Mouse (Mus musculus) heart, embryonic 14.5 days (tissue): ENCODE data around the gene Ppt2. TPM values are rescaled to one million over a fixed set of nuclear protein-coding genes. Genes with fewer than 3 reads are reported as not detected.

Experiments used
- ATAC-seq: fragments of 200-750 bp; cut with Nextera tagmentation; 2 replicates; pipeline ENCODE4 v1.8.0; 2017; ENCODE audit warnings: low read depth, moderate TSS enrichment; ENCODE audit not compliant: insufficient number of reproducible peaks, insufficient read depth, low FRiP score
- H3K27ac ChIP-seq, 2 experiments: fragments of 200-500 bp in 1 of 2; fragments of 300-500 bp in 1 of 2; sonication (generic) in 1 of 2; replicated peaks in 1 of 2; 2 replicates each; pipeline ENCODE4 v1.5.1; 2012 to 2014; ENCODE audit warnings: low read depth in 2 of 2, low read length in 2 of 2, control low read depth in 1 of 2, mild to moderate bottlenecking in 1 of 2, mixed read lengths in 1 of 2; ENCODE audit not compliant: control insufficient read depth in 1 of 2, insufficient read depth in 1 of 2
- H3K27me3 ChIP-seq: fragments of 300-500 bp; sonication (generic); 2 replicates; pipeline ENCODE4 v1.6.1; 2014; ENCODE audit warnings: mild to moderate bottlenecking, low read length, control low read depth; ENCODE audit not compliant: control insufficient read depth, insufficient read depth
- H3K36me3 ChIP-seq: fragments of 300-500 bp; sonication (generic); 2 replicates; pipeline ENCODE4 v1.6.1; 2014; ENCODE audit warnings: mild to moderate bottlenecking, control low read depth, low read length, mixed read lengths; ENCODE audit not compliant: control insufficient read depth, insufficient read depth
- H3K4me1 ChIP-seq, 2 experiments: fragments of 200-500 bp in 1 of 2; fragments of 300-500 bp in 1 of 2; sonication (generic) in 1 of 2; 2 replicates each; pipeline ENCODE4 v1.6.1; 2012 to 2014; ENCODE audit warnings: low read length in 2 of 2, control low read depth in 1 of 2, mixed read lengths in 1 of 2; ENCODE audit not compliant: control insufficient read depth in 2 of 2, insufficient read depth in 2 of 2
- H3K4me2 ChIP-seq: fragments of 300-500 bp; sonication (generic); 2 replicates; pipeline ENCODE4 v1.6.1; 2014; ENCODE audit warnings: mild to moderate bottlenecking, low read length
- H3K4me3 ChIP-seq, 2 experiments: fragments of 200-500 bp in 1 of 2; fragments of 300-500 bp in 1 of 2; sonication (generic) in 1 of 2; 2 replicates each; pipeline ENCODE4 v1.5.1; 2012 to 2014; ENCODE audit warnings: low read length in 2 of 2, mild to moderate bottlenecking in 2 of 2, control low read depth in 1 of 2, low read depth in 1 of 2, moderate library complexity in 1 of 2; ENCODE audit not compliant: control insufficient read depth in 1 of 2, insufficient read depth in 1 of 2
- H3K9ac ChIP-seq: fragments of 300-500 bp; sonication (generic); 2 replicates; pipeline ENCODE4 v1.6.1; 2014; ENCODE audit warnings: mild to moderate bottlenecking, low read length
- H3K9me3 ChIP-seq: fragments of 300-500 bp; sonication (generic); 2 replicates; pipeline ENCODE4 v1.6.1; 2016; ENCODE audit warnings: low read length, control low read depth; ENCODE audit not compliant: control insufficient read depth
- WGBS: fragments of 180-500 bp; shearing (Covaris S2); extraction: QIAGEN DNeasy Blood & Tissue Kit; methylation state at CpG from one replicate; pipeline ENCODE4 v1.1.7; 2014; 5-methylcytosine and 5-hydroxymethylcytosine counted together
- polyA plus RNA-seq: library from polyadenylated mRNA; unstranded; fragments of >200 nt; fragmentation: Nextera tagmentation; extraction: Ambion mirVana; gene quantifications from 2 replicates; pipeline ENCODE4 v1.2.1, GENCODE M21; 2014

Ppt2 gene
- polyA plus RNA-seq, 1 experiment from 2014 or later = 33.3 TPM

DNA sequence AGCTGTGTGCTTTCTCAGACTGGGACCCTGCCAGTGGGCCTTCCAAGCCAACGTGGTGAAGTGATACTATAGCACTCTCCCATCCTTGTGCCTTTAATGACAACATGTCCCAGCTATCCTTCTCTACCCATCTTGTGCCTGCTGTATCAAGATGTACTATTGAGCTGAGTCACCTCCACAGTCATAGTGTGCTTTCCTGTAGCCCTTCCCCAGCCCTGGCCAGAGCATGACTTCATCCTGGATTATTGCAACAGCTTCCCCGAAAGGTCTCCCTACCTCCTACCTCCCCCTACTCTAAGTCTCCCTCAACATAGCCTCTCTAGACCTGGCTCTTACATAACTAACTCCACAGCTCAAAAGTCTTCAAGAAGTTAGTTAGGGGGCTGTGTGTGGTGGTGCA lies 7.4 kb upstream of the Ppt2 start:
- WGBS = 67% methylated on average over 2 of the region's 2 CpGs
- peaks cover 35% of the 10 kb centered on the region for H3K27me3 ChIP-seq
- ATAC-seq = no peak

DNA sequence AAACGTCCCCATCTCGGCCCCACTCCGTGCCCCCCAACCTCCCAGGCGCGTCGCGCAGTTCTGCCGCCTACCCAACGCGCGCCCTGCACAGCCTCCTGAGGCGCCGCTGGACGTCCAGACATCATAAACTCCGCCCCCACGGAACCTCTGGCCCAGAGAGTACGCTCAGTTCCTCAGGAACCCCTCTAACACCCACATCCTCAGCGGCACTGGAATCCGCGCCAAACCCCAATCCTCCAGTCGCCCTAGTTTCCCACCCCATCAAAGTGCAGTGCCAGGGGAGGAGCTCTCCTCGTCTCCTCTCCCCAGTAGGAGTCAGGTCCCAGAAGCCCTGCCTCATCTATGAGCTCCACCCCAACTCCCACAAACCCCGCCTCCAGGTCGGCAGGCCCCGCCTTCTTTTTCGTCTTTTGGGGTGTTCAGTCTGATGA lies 4.0 kb upstream of the Ppt2 start:
- WGBS = under 1% methylated on average over 25 of the region's 26 CpGs

More for the DNA sequence above, 7.4 kb upstream of the Ppt2 start:
- H3K36me3 ChIP-seq = no peaks in the 10 kb centered on the region
- no peak overlapping the region for H3K4me2 ChIP-seq
- H3K9ac ChIP-seq = no peak overlapping the region
- H3K9me3 ChIP-seq = no peaks in the 10 kb centered on the region
- H3K4me3 ChIP-seq = no peak overlapping the region
- H3K4me1 ChIP-seq = peaks cover 3 to 19% of the 10 kb centered on the region in 2 experiments; a peak in 3 of 4 replicates
- H3K27ac ChIP-seq = no peak overlapping the region

DNA sequence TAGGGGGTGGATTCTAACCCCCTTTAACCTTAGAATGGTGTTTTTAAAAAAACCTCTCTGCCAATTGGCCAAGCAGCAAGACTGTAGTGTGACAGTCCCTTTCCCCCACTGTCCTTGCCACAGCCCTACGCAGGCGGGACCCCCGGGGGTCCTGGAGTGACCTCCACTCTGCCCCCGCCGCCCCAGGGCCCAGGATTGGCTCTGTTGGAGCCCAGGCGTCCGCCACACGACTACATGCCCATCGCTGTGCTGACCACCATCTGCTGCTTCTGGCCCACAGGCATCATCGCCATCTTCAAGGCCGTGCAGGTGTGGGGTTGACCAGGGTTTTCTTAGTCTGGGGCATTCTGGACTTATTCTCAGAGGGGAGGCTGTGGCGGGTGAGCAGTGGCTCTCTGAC lies 3.3 kb upstream of the Ppt2 start:
- Histone ChIP-seq H3K4me3 (peak overlapping the region in 1 of 2 experiments; percentile 33; a peak in 2 of 4 replicates), H3K27ac (no peak overlapping the region), H3K4me2 (peak overlapping the region; percentile 68), H3K9me3 (no peaks in the 10 kb centered on the region), H3K36me3 (no peaks in the 10 kb centered on the region), H3K4me1 (peaks cover 14 to 36% of the 10 kb centered on the region in 2 experiments), H3K9ac (peak overlapping the region; percentile 46; the same call in 1 of the 2 replicates), H3K27me3 (peaks cover 51% of the 10 kb centered on the region)
- 8% methylated on average over 12 of the region's 12 CpGs for WGBS
- ATAC-seq = no peak

More for the DNA sequence above, 4.0 kb upstream of the Ppt2 start:
- Histone ChIP-seq H3K27ac (no peak overlapping the region), H3K27me3 (peaks cover 51% of the 10 kb centered on the region), H3K4me1 (peaks cover 14 to 34% of the 10 kb centered on the region in 2 experiments), H3K9ac (peak overlapping the region; percentile 46; the same call in 1 of the 2 replicates), H3K36me3 (no peaks in the 10 kb centered on the region), H3K9me3 (no peaks in the 10 kb centered on the region), H3K4me3 (peak overlapping the region; percentile 27 to 33), H3K4me2 (peak overlapping the region; percentile 68)
- 0 out of 2 replicates have a peak, but pooled peaks have one; percentile 25 for ATAC-seq

DNA sequence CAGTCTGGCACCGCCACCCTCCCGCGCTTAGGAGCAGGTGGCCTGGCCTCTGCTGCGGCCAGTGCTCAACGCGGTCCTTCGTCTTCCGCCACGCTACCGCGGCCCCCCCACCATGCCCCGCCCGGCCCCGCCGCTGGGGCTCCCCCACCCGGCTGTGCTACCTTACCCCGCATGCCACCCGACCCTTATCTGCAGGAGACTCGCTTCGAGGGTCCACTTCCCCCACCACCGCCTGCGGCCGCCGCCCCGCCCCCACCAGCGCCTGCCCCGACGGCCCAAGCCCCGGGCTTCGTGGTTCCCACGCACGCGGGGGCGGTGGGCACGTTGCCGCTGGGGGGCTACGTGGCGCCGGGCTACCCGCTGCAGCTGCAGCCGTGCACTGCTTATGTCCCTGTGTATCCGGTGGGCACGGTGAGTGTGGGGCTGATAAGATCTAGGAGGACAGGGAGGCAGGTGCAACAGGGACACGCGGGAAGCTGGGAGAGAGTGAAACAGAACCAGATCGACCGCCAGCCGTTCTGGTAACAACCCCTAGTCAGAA lies 2.5 kb upstream of the Ppt2 start:
- Histone ChIP-seq H3K9me3 (no peaks in the 10 kb centered on the region), H3K4me3 (peak overlapping the region; percentile 1 to 27; a peak in 2 of 4 replicates), H3K27me3 (peaks cover 51% of the 10 kb centered on the region), H3K9ac (no peak overlapping the region; the same call in 1 of the 2 replicates), H3K4me2 (peak overlapping the region; percentile 60), H3K27ac (no peak overlapping the region), H3K36me3 (no peaks in the 10 kb centered on the region; the same call in 1 of the 2 replicates), H3K4me1 (peaks cover 19 to 42% of the 10 kb centered on the region in 2 experiments)
- WGBS = 2% methylated on average over 48 of the region's 48 CpGs
- no peak for ATAC-seq

DNA sequence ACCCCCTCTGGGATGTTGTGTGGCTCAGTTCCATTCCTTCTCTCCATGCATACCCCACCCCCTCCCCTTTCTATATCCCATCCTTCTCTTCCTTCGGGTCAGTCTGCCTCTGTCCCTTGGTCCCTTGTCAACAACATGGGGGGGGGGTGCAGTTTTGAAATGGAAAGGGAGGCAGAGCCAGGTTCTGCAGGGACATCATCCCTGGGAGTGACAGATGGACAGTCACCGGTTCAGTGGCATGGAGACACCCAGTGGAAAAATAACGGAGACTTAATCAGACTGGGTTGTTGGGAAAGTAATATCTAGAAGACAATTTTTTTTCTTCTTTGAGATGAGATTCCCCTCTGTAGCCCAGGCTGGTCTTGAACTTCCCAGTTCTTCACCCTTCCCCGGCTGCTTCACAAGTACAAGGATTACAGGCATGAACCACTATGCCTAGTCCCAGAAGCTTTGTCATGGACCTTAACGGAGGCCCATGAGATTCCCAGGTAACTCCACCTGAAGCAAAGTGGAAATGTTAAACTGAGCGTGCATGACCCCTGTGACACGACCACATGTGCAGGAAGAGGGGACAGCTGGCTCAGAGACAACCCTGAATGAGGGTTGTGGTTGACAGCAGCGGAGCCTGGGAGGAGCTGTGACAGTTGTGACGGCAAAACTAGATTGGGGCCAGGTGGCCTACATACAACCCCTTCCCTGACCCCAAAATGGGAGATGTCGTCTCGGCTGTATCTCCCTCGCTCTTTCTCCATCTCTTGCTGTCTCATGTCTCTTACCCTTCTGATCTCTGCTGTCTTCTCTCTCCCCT lies 1.7 kb upstream of the Ppt2 start:
- Histone ChIP-seq H3K4me1 (peaks cover 19 to 42% of the 10 kb centered on the region in 2 experiments), H3K36me3 (peaks cover 7% of the 10 kb centered on the region), H3K4me2 (peak overlapping the region; percentile 97), H3K9me3 (no peaks in the 10 kb centered on the region), H3K27ac (no peak overlapping the region), H3K9ac (no peak overlapping the region), H3K27me3 (peaks cover 51% of the 10 kb centered on the region), H3K4me3 (peak overlapping the region in 1 of 2 experiments; percentile 27; a peak in 2 of 4 replicates)
- no peak for ATAC-seq
- whole genome bisulfite sequencing = 18% methylated on average over 12 of the region's 12 CpGs

DNA sequence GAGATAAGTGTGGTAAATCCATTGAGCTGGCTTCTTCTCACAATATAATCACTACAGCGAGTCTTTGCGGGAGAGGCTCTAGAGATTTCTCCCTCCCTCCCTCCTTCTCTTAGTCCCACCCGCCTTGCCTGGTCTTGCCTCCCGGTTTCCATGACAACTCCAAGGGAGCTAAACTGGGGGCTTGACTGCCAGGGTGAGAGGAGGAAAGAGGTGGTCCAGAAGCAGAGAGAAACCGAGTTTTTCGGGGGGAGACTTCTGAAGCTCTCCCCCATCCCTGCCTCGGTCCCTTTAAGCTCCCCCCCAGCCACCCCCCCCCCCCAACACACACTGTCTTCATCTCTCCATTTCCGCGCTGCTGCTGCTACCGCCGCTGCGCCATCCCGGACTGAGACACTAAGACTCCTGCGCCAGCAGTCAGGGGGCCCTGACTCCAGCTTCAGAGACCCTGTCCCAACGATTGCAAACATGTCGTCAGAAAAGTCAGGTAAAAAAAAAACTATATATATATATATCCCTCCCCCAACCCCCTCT lies 976 bp upstream of the Ppt2 start, which contains the start of gene Prrt1:
Gene Prrt1 (plus strand): TSS at position 313 of the 531 bp plus-strand sequence.
- Histone ChIP-seq H3K4me3 (peak within 1 kb of the TSS; percentile 61 to 66), H3K4me1 (peaks cover 19 to 42% of the 10 kb centered on the region in 2 experiments), H3K9me3 (no peaks in the 10 kb centered on the region), H3K9ac (peak within 1 kb of the TSS; percentile 78), H3K36me3 (peaks cover 9% of the 10 kb centered on the region), H3K27ac (peak within 1 kb of the TSS; percentile 96; a peak in 3 of 4 replicates), H3K4me2 (peak within 1 kb of the TSS; percentile 97), H3K27me3 (peaks cover 50% of the 10 kb centered on the region)
- 5% methylated on average over 16 of the region's 16 CpGs for WGBS
- no peak for ATAC-seq

DNA sequence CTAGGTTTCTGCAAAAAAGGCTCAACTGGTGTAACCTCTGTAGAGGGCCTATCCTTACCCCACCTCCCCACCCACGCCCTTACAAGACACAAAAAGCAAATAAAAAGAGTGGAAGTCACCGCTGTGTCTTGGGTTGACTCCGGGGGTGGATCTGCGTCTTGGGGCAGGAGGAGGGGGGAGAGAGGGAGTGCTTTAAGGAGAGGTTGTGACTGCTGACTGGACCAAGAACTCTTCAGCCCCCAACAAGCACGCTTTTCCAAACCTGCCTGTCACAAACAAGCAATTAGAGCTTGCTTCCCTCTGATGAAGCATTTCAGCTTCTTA lies 296 bp upstream of the Ppt2 start:
- Histone ChIP-seq H3K4me1 (peaks cover 19 to 42% of the 10 kb centered on the region in 2 experiments), H3K27me3 (peaks cover 45% of the 10 kb centered on the region), H3K27ac (peak overlapping the region in 1 of 2 experiments; percentile 96; a peak in 1 of 4 replicates), H3K4me2 (peak overlapping the region; percentile 97), H3K9ac (peak overlapping the region; percentile 78), H3K36me3 (peaks cover 16% of the 10 kb centered on the region), H3K9me3 (no peaks in the 10 kb centered on the region), H3K4me3 (peak overlapping the region in 1 of 2 experiments; percentile 66; a peak in 1 of 4 replicates)
- 32% methylated on average over 5 of the region's 5 CpGs for WGBS
- ATAC-seq = no peak
